Mouse (Mus musculus) cerebellum, adult 11 months (tissue): ENCODE measurements around the gene Aplnr.

ENCODE experiments used
- DNase-seq: peaks from one replicate; pipeline ENCODE4 v3.0.0; 2022

Gene Aplnr

GRCm38 (mm10) chr2:85136089-85136488 lies at the start of gene Aplnr:
Gene Aplnr (plus strand): TSS chr2:85136225.
- DNase-seq: no peak

GRCm38 (mm10) chr2:85088716-85089646 lies 47.0 kb upstream of the Aplnr start:
- DNase-seq: no peak

GRCm38 (mm10) chr2:85091325-85091724 lies 44.7 kb upstream of the Aplnr start:
- DNase-seq: no peak

GRCm38 (mm10) chr2:85093376-85093775 lies 42.6 kb upstream of the Aplnr start:
- DNase-seq: no peak

- DNase-seq: no peak
These were observed 40.1 kb upstream of the Aplnr start for GRCm38 (mm10) chr2:85095906-85096305.

GRCm38 (mm10) chr2:85098014-85098413 lies 38.0 kb upstream of the Aplnr start:
- DNase-seq: no peak

GRCm38 (mm10) chr2:85098824-85099511 lies 37.1 kb upstream of the Aplnr start:
- no peak for DNase-seq

- DNase-seq: no peak
These were observed 32.8 kb upstream of the Aplnr start for GRCm38 (mm10) chr2:85103201-85103600.

GRCm38 (mm10) chr2:85105426-85106013 lies 30.5 kb upstream of the Aplnr start:
- DNase-seq: no peak

GRCm38 (mm10) chr2:85106068-85106790 lies 29.8 kb upstream of the Aplnr start:
- no peak for DNase-seq

- DNase-seq: no peak
These were observed 29.1 kb upstream of the Aplnr start for GRCm38 (mm10) chr2:85106941-85107340.

GRCm38 (mm10) chr2:85110288-85110875 lies 25.6 kb upstream of the Aplnr start:
- DNase-seq: no peak

GRCm38 (mm10) chr2:85123187-85123868 lies 12.7 kb upstream of the Aplnr start:
- peak; percentile 11 for DNase-seq

- peak; percentile 35 for DNase-seq
These were observed 12.0 kb upstream of the Aplnr start for GRCm38 (mm10) chr2:85123869-85124535.

- no peak for DNase-seq
These were observed 6.5 kb upstream of the Aplnr start for GRCm38 (mm10) chr2:85129496-85129971.

GRCm38 (mm10) chr2:85131226-85131625 lies 4.8 kb upstream of the Aplnr start:
- no peak for DNase-seq

GRCm38 (mm10) chr2:85131724-85132123 lies 4.3 kb upstream of the Aplnr start:
- DNase-seq: no peak

GRCm38 (mm10) chr2:85132204-85132603 lies 3.8 kb upstream of the Aplnr start:
- DNase-seq: no peak

GRCm38 (mm10) chr2:85135099-85135498 lies 926 bp upstream of the Aplnr start:
- no peak for DNase-seq

GRCm38 (mm10) chr2:85136831-85137520 lies 951 bp downstream of the Aplnr start:
- no peak for DNase-seq
